Mouse (Mus musculus): ENCODE measurements around the gene Gpx7.

Gpx7 gene

GRCm38 (mm10) chr4:108406861-108407401 is at the start of gene Gpx7:
TSS of gene Gpx7 (minus strand) at chr4:108406961.
- no peak for DNase-seq (ENCODE audit: low read depth, low spot score)

GRCm38 (mm10) chr4:108456028-108456427 is 49.3 kb upstream of the Gpx7 start:
- no peak for DNase-seq (ENCODE audit: low read depth, low spot score)

- DNase-seq (ENCODE audit: low read depth, low spot score), result no peak
Observed at GRCm38 (mm10) chr4:108448091-108448490, 41.3 kb upstream of the Gpx7 start.

GRCm38 (mm10) chr4:108438082-108438840 is 31.5 kb upstream of the Gpx7 start:
- no peak for DNase-seq (ENCODE audit: low read depth, low spot score)

- DNase-seq (ENCODE audit: low read depth, low spot score), result no peak
Observed at GRCm38 (mm10) chr4:108436225-108436624, 29.5 kb upstream of the Gpx7 start.

GRCm38 (mm10) chr4:108435646-108436045 is 28.9 kb upstream of the Gpx7 start:
- peak; percentile 21 for DNase-seq (ENCODE audit: low read depth, low spot score)

- DNase-seq (ENCODE audit: low read depth, low spot score), result no peak
Observed at GRCm38 (mm10) chr4:108434781-108435180, 28.0 kb upstream of the Gpx7 start.

- no peak for DNase-seq (ENCODE audit: low read depth, low spot score)
Observed at GRCm38 (mm10) chr4:108434221-108434620, 27.5 kb upstream of the Gpx7 start.

- DNase-seq (ENCODE audit: low read depth, low spot score), result no peak
Observed at GRCm38 (mm10) chr4:108433341-108433740, 26.6 kb upstream of the Gpx7 start.

GRCm38 (mm10) chr4:108431561-108431936 is 24.8 kb upstream of the Gpx7 start:
- DNase-seq (ENCODE audit: low read depth, low spot score), result no peak

- no peak for DNase-seq (ENCODE audit: low read depth, low spot score)
Observed at GRCm38 (mm10) chr4:108430656-108431560, 24.1 kb upstream of the Gpx7 start.

GRCm38 (mm10) chr4:108428341-108428721 is 21.6 kb upstream of the Gpx7 start:
- DNase-seq (ENCODE audit: low read depth, low spot score), result no peak

GRCm38 (mm10) chr4:108427719-108428340 is 21.1 kb upstream of the Gpx7 start:
- no peak for DNase-seq (ENCODE audit: low read depth, low spot score)

GRCm38 (mm10) chr4:108424587-108424986 is 17.8 kb upstream of the Gpx7 start:
- no peak for DNase-seq (ENCODE audit: low read depth, low spot score)

GRCm38 (mm10) chr4:108407621-108408020 is 860 bp upstream of the Gpx7 start:
- DNase-seq (ENCODE audit: low read depth, low spot score), result no peak

GRCm38 (mm10) chr4:108406138-108406860 is 462 bp downstream of the Gpx7 start:
- peak; percentile 70 for DNase-seq (ENCODE audit: low read depth, low spot score)

GRCm38 (mm10) chr4:108405766-108406137 is 1.0 kb downstream of the Gpx7 start:
- peak; percentile 86 for DNase-seq (ENCODE audit: low read depth, low spot score)

GRCm38 (mm10) chr4:108403861-108404635 is 2.7 kb downstream of the Gpx7 start:
- DNase-seq (ENCODE audit: low read depth, low spot score), result no peak

- DNase-seq (ENCODE audit: low read depth, low spot score), result no peak
Observed at GRCm38 (mm10) chr4:108400395-108400794, 6.4 kb downstream of the Gpx7 start.

- DNase-seq (ENCODE audit: low read depth, low spot score), result no peak
Observed at GRCm38 (mm10) chr4:108394236-108394635, 12.5 kb downstream of the Gpx7 start.

GRCm38 (mm10) chr4:108392558-108392957 is 14.2 kb downstream of the Gpx7 start:
- DNase-seq (ENCODE audit: low read depth, low spot score), result no peak

Measured in R1 (cell line).